Mouse (Mus musculus): Measurements from ENCODE around the gene Stat6. TPM values are rescaled to one million over a fixed set of nuclear protein-coding genes. Genes with fewer than 3 reads are reported as not detected.
A peak's percentile ranks its signal among the peaks of the same experiment; 100 is the strongest.
"Not testable (repeated sequence)": the region's sequence is repeated elsewhere in the genome, so short reads cannot be mapped to it uniquely, and the experiment has no call there.

Gene Stat6
- polyA plus RNA-seq, 1 experiment = not detected

DNA sequence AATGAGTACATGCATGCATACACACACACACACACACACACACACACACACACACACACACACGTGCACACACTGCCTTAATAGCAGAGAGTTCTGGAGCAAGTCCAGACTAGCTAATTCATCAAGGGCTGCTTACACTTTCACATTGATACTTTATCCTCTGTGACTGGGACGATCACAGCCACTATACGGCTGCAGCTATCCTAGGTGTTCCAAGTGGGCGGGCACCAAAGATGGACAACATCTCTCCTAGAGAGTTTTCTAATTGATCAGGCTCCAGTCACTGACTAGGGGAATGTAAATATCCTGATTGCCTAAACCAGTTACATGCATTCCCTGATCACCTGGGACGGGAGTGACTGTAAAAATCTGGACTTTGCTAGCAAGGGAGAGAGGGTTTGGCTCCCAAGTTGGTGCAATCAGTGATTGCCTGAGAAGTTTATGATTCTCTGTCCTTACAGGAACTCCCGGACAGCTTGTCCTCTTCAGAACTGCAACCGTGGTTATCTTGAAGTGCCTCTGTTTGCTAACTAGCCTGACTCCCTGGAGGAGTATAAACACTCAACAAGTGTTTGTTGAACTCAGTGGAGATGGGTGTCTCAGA is 10.0 kb upstream of the Stat6 start:
- no peaks in the 10 kb centered on the region for H3K4me1 ChIP-seq (ENCODE audit: control insufficient read depth, insufficient read depth, low read length)
- 80% methylated on average over 7 of the region's 7 CpGs for WGBS

DNA sequence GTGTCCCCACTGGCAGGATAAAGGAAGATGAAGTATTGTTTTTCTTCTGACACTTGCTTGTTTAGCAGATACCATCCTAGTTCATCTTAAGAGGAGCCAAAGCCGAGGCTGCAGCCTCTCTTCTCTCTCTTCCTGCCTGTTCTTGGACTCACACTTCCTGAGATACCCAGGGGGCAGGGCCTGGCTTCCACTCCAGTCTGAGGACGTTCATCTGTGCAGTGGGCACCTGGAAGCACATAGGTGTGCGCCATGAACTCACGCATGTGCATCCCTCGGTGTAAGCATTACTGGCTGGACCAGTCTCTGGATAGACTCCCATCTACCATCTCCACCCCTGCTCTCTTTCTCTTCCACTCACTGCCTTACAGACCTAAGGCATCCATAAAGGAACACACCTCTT is 2.4 kb upstream of the Stat6 start:
- no peak overlapping the region for H3K27ac ChIP-seq (ENCODE audit: insufficient read depth, low read depth, low read length)
- 75% methylated on average over 5 of the region's 5 CpGs for WGBS
- H3K4me3 ChIP-seq (ENCODE audit: insufficient read depth, low read depth, low read length) = no peak overlapping the region
- peaks cover 20% of the 10 kb centered on the region for H3K4me1 ChIP-seq (ENCODE audit: control insufficient read depth, insufficient read depth, low read length)
- TF ChIP-seq CTCF (IDR thresholded peaks at IDR 0.05; ENCODE audit: insufficient read depth, low read depth, low read length) = no peak
- no peak for TF ChIP-seq POLR2A (IDR thresholded peaks at IDR 0.05; ENCODE audit: insufficient read depth, low read depth, low read length)

More for the DNA sequence above, 10.0 kb upstream of the Stat6 start:
- no peak overlapping the region for H3K4me3 ChIP-seq (ENCODE audit: insufficient read depth, low read depth, low read length)
- H3K27ac ChIP-seq (ENCODE audit: insufficient read depth, low read depth, low read length) = no peak overlapping the region
- TF ChIP-seq POLR2A (IDR thresholded peaks at IDR 0.05; ENCODE audit: insufficient read depth, low read depth, low read length) (no peak), CTCF (IDR thresholded peaks at IDR 0.05; ENCODE audit: insufficient read depth, low read depth, low read length) (no peak)

- no peak for TF ChIP-seq POLR2A (IDR thresholded peaks at IDR 0.05; ENCODE audit: insufficient read depth, low read depth, low read length)
- TF ChIP-seq CTCF (IDR thresholded peaks at IDR 0.05; ENCODE audit: insufficient read depth, low read depth, low read length) = peak; percentile 91
- 9% methylated on average over 19 of the region's 19 CpGs for WGBS
- H3K4me1 ChIP-seq (ENCODE audit: control insufficient read depth, insufficient read depth, low read length) = peaks cover 20% of the 10 kb centered on the region
- peak overlapping the region; percentile 9 for H3K27ac ChIP-seq (ENCODE audit: insufficient read depth, low read depth, low read length)
- peak overlapping the region; percentile 42 for H3K4me3 ChIP-seq (ENCODE audit: insufficient read depth, low read depth, low read length)
Observed at GRCm38 (mm10) chr10:127641861-127642771, 670 bp upstream of the Stat6 start.

DNA sequence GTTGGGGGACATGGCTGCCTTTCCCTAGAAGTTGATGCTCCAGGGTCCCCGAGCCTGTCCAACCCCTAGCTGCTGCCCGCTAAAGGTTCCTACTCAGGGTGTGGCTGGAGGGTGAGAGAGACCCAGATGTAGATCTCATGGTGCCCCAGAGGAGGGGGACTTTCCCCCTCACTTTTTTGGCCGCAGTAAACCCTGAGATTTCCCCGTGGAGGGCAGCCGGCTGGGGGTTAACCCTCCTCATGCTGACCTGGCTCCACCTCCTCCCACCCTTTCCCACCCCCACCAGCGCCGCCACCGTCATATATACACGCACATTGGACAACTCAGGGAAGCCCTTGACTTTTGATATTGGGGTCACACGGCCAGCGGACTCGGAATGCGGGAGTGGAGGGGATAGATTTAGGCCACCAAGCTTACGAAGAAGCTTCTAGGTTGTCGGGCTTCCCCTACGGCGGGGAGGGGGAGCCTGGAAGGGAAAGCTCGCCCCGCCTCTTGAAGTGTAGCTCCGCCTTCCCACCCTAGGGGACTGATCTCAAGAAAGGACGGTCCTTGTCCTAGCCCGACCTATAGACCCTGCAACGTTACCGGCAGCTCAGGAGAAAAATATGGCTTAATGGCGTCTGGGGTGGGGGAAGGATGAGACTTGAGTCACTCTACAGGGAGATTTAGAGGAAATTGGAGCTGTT is 910 bp downstream of the Stat6 start:
- no peak overlapping the region for H3K27ac ChIP-seq (ENCODE audit: insufficient read depth, low read depth, low read length)
- TF ChIP-seq CTCF (IDR thresholded peaks at IDR 0.05; ENCODE audit: insufficient read depth, low read depth, low read length) = no peak
- TF ChIP-seq POLR2A (IDR thresholded peaks at IDR 0.05; ENCODE audit: insufficient read depth, low read depth, low read length) = no peak

GRCm38 (mm10) chr10:127645791-127646190 is 3.0 kb downstream of the Stat6 start:
- H3K27ac ChIP-seq (ENCODE audit: insufficient read depth, low read depth, low read length) = no peak overlapping the region
- H3K4me3 ChIP-seq (ENCODE audit: insufficient read depth, low read depth, low read length) = no peak overlapping the region
- H3K4me1 ChIP-seq (ENCODE audit: control insufficient read depth, insufficient read depth, low read length) = peaks cover 20% of the 10 kb centered on the region
- TF ChIP-seq POLR2A (IDR thresholded peaks at IDR 0.05; ENCODE audit: insufficient read depth, low read depth, low read length) (no peak), CTCF (IDR thresholded peaks at IDR 0.05; ENCODE audit: insufficient read depth, low read depth, low read length) (no peak)
- WGBS = 79% methylated on average over 2 of the region's 2 CpGs

More for the DNA sequence above, 910 bp downstream of the Stat6 start:
- peak overlapping the region; percentile 42 for H3K4me3 ChIP-seq (ENCODE audit: insufficient read depth, low read depth, low read length)
- WGBS = 11% methylated on average over 25 of the region's 25 CpGs
- peaks cover 20% of the 10 kb centered on the region for H3K4me1 ChIP-seq (ENCODE audit: control insufficient read depth, insufficient read depth, low read length)

GRCm38 (mm10) chr10:127652906-127653638 is 10.3 kb downstream of the Stat6 start:
- no peaks in the 10 kb centered on the region for H3K4me1 ChIP-seq (ENCODE audit: control insufficient read depth, insufficient read depth, low read length)
- no peak overlapping the region for H3K27ac ChIP-seq (ENCODE audit: insufficient read depth, low read depth, low read length)
- 50% methylated on average over 21 of the region's 21 CpGs for WGBS
- TF ChIP-seq POLR2A (IDR thresholded peaks at IDR 0.05; ENCODE audit: insufficient read depth, low read depth, low read length) (no peak), CTCF (IDR thresholded peaks at IDR 0.05; ENCODE audit: insufficient read depth, low read depth, low read length) (no peak)
- peak overlapping the region; percentile 39 for H3K4me3 ChIP-seq (ENCODE audit: insufficient read depth, low read depth, low read length)

- no peak overlapping the region for H3K4me3 ChIP-seq (ENCODE audit: insufficient read depth, low read depth, low read length)
- peaks cover 9% of the 10 kb centered on the region for H3K4me1 ChIP-seq (ENCODE audit: control insufficient read depth, insufficient read depth, low read length)
- WGBS = 89% methylated on average over 16 of the region's 16 CpGs
- no peak overlapping the region for H3K27ac ChIP-seq (ENCODE audit: insufficient read depth, low read depth, low read length)
- TF ChIP-seq CTCF (IDR thresholded peaks at IDR 0.05; ENCODE audit: insufficient read depth, low read depth, low read length) (no peak), POLR2A (IDR thresholded peaks at IDR 0.05; ENCODE audit: insufficient read depth, low read depth, low read length) (no peak)
Observed at GRCm38 (mm10) chr10:127654970-127655579, 12.3 kb downstream of the Stat6 start.

- H3K4me3 ChIP-seq (ENCODE audit: insufficient read depth, low read depth, low read length); H3K27ac ChIP-seq (ENCODE audit: insufficient read depth, low read depth, low read length): not testable (repeated sequence)
- peaks cover 30% of the 10 kb centered on the region for H3K4me1 ChIP-seq (ENCODE audit: control insufficient read depth, insufficient read depth, low read length)
- WGBS = 60% methylated on average over 6 of the region's 6 CpGs
Observed at GRCm38 (mm10) chr10:127657617-127658016, 14.8 kb downstream of the Stat6 start.
